Mouse (Mus musculus) spleen, postnatal 10 days (tissue): Measurements from ENCODE around the gene Nup188.

Source experiments
- DNase-seq, 2 experiments: peaks; one replicate each; pipeline ENCODE4 v3.0.0; 2021 to 2022; ENCODE audit warnings: low spot score in 2 of 2

Gene Nup188

GRCm38 (mm10) chr2:30256616-30257350 lies 29.4 kb upstream of the Nup188 start:
- DNase-seq: no peak

- DNase-seq: no peak
These were observed 28.3 kb upstream of the Nup188 start for GRCm38 (mm10) chr2:30257699-30258460.

- no peak for DNase-seq
These were observed 27.6 kb upstream of the Nup188 start for GRCm38 (mm10) chr2:30258600-30258999.

- DNase-seq: no peak
These were observed 26.8 kb upstream of the Nup188 start for GRCm38 (mm10) chr2:30259131-30260064.

- DNase-seq: no peak
These were observed 25.0 kb upstream of the Nup188 start for GRCm38 (mm10) chr2:30261064-30261736.

GRCm38 (mm10) chr2:30261921-30262839 lies 24.0 kb upstream of the Nup188 start:
- DNase-seq: no peak

GRCm38 (mm10) chr2:30262840-30263441 lies 23.3 kb upstream of the Nup188 start:
- no peak for DNase-seq

- DNase-seq: no peak
These were observed 22.4 kb upstream of the Nup188 start for GRCm38 (mm10) chr2:30263811-30264210.

GRCm38 (mm10) chr2:30264671-30265519 lies 21.3 kb upstream of the Nup188 start:
- no peak for DNase-seq

GRCm38 (mm10) chr2:30265767-30266253 lies 20.4 kb upstream of the Nup188 start, which contains the start of gene Phyhd1:
TSS of gene Phyhd1 (plus strand) at chr2:30266203.
- DNase-seq: no peak

GRCm38 (mm10) chr2:30266392-30266941 lies 19.7 kb upstream of the Nup188 start:
- no peak for DNase-seq

- DNase-seq: no peak
These were observed 18.7 kb upstream of the Nup188 start for GRCm38 (mm10) chr2:30267466-30267865.

- no peak for DNase-seq
These were observed 17.8 kb upstream of the Nup188 start for GRCm38 (mm10) chr2:30268371-30268770.

GRCm38 (mm10) chr2:30269241-30269990 lies 16.8 kb upstream of the Nup188 start:
- no peak for DNase-seq

- peak; percentile 53 to 70 for DNase-seq
These were observed 16.1 kb upstream of the Nup188 start for GRCm38 (mm10) chr2:30270134-30270533.

- no peak for DNase-seq
These were observed 5.5 kb upstream of the Nup188 start, which contains the start of gene Gm28038 for GRCm38 (mm10) chr2:30280743-30281142. TSS of gene Gm28038 (plus strand) at chr2:30281043.

- no peak for DNase-seq
These were observed 4.5 kb upstream of the Nup188 start for GRCm38 (mm10) chr2:30281651-30282050.

- DNase-seq: no peak
These were observed 3.0 kb upstream of the Nup188 start for GRCm38 (mm10) chr2:30283193-30283592.
